Mouse (Mus musculus): ENCODE measurements around the gene Rnf13. TPM values are rescaled to one million over a fixed set of nuclear protein-coding genes. Genes with fewer than 3 reads are reported as not detected.

The Rnf13 gene
- total and polyA plus RNA-seq, 2 experiments from 2014 or later: 47.8 to 81.5 TPM

- ATAC-seq (ENCODE audit: insufficient read depth, low read depth) (no peak), DNase-seq (ENCODE audit: low spot score) (peak; percentile 5)
- H3K36me3 ChIP-seq (replicated peaks; ENCODE audit: control insufficient read depth, insufficient read depth, low read length): peaks cover 13% of the 10 kb centered on the region
- H3K9ac ChIP-seq (replicated peaks; ENCODE audit: low read depth, low read length): peak overlapping the region; percentile 87
- H3K27ac ChIP-seq (ENCODE audit: low read depth): peak overlapping the region; percentile 70
- H3K9me3 ChIP-seq (replicated peaks; ENCODE audit: control insufficient read depth, low read length): no peaks in the 10 kb centered on the region
- H3K27me3 ChIP-seq (ENCODE audit: control insufficient read depth, insufficient read depth, low read length): no peaks in the 10 kb centered on the region
- peaks cover 13% of the 10 kb centered on the region; the same call in 1 of the 2 replicates for H3K4me1 ChIP-seq (ENCODE audit: control insufficient read depth, insufficient read depth)
- H3K4me2 ChIP-seq (ENCODE audit: low read depth, low read length): peak overlapping the region; percentile 88
- no peak for TF ChIP-seq CTCF (IDR thresholded peaks at IDR 0.05; ENCODE audit: low read depth)
- no peak for TF ChIP-seq EP300 (IDR thresholded peaks at IDR 0.05; ENCODE audit: low read depth)
- peak overlapping the region; percentile 96 for H3K4me3 ChIP-seq (ENCODE audit: low read depth, low read length)
- 24% methylated on average over 11 of the region's 11 CpGs for WGBS
Measured at GRCm38 (mm10) chr3:57845786-57846661, 110.2 kb downstream of the Rnf13 start.

- no peaks in the 10 kb centered on the region for H3K27me3 ChIP-seq (ENCODE audit: control insufficient read depth, insufficient read depth, low read length)
- peak overlapping the region; percentile 85 for H3K27ac ChIP-seq (ENCODE audit: low read depth)
- peak overlapping the region; percentile 87 for H3K9ac ChIP-seq (replicated peaks; ENCODE audit: low read depth, low read length)
- peaks cover 7% of the 10 kb centered on the region; the same call in 1 of the 2 replicates for H3K36me3 ChIP-seq (replicated peaks; ENCODE audit: control insufficient read depth, insufficient read depth, low read length)
- H3K9me3 ChIP-seq (replicated peaks; ENCODE audit: control insufficient read depth, low read length): no peaks in the 10 kb centered on the region
- H3K4me3 ChIP-seq (ENCODE audit: low read depth, low read length): peak overlapping the region; percentile 96
- no peak for ATAC-seq (ENCODE audit: insufficient read depth, low read depth)
- WGBS: 5% methylated on average over 9 of the region's 9 CpGs
- DNase-seq (ENCODE audit: low spot score): peak; percentile 45
- H3K4me2 ChIP-seq (ENCODE audit: low read depth, low read length): peak overlapping the region; percentile 88
- TF ChIP-seq CTCF (IDR thresholded peaks at IDR 0.05; ENCODE audit: low read depth): no peak
- no peak for TF ChIP-seq EP300 (IDR thresholded peaks at IDR 0.05; ENCODE audit: low read depth)
- peaks cover 13% of the 10 kb centered on the region; the same call in 1 of the 2 replicates for H3K4me1 ChIP-seq (ENCODE audit: control insufficient read depth, insufficient read depth)
Measured at GRCm38 (mm10) chr3:57846662-57846911, 110.7 kb downstream of the Rnf13 start.

GRCm38 (mm10) chr3:57846912-57847759, 111.3 kb downstream of the Rnf13 start:
- Histone ChIP-seq H3K27ac (ENCODE audit: low read depth) (peak overlapping the region; percentile 85), H3K4me2 (ENCODE audit: low read depth, low read length) (peak overlapping the region; percentile 88), H3K9ac (replicated peaks; ENCODE audit: low read depth, low read length) (peak overlapping the region; percentile 87), H3K4me3 (ENCODE audit: low read depth, low read length) (peak overlapping the region; percentile 96), H3K9me3 (replicated peaks; ENCODE audit: control insufficient read depth, low read length) (no peaks in the 10 kb centered on the region), H3K27me3 (ENCODE audit: control insufficient read depth, insufficient read depth, low read length) (no peaks in the 10 kb centered on the region), H3K4me1 (ENCODE audit: control insufficient read depth, insufficient read depth) (peaks cover 13% of the 10 kb centered on the region; the same call in 1 of the 2 replicates), H3K36me3 (replicated peaks; ENCODE audit: control insufficient read depth, insufficient read depth, low read length) (peaks cover 6% of the 10 kb centered on the region; the same call in 1 of the 2 replicates)
- TF ChIP-seq EP300 (IDR thresholded peaks at IDR 0.05; ENCODE audit: low read depth) (no peak), CTCF (IDR thresholded peaks at IDR 0.05; ENCODE audit: low read depth) (no peak)
- DNase-seq (ENCODE audit: low spot score) (peak; percentile 64), ATAC-seq (ENCODE audit: insufficient read depth, low read depth) (peak; percentile 86)
- WGBS: under 1% methylated on average over 57 of the region's 104 CpGs

- Histone ChIP-seq H3K4me2 (ENCODE audit: low read depth, low read length) (peak within 1 kb of the TSS; percentile 88), H3K27me3 (ENCODE audit: control insufficient read depth, insufficient read depth, low read length) (no peaks in the 10 kb centered on the region), H3K4me1 (ENCODE audit: control insufficient read depth, insufficient read depth) (peaks cover 13% of the 10 kb centered on the region; the same call in 1 of the 2 replicates), H3K4me3 (ENCODE audit: low read depth, low read length) (peak within 1 kb of the TSS; percentile 96), H3K27ac (ENCODE audit: low read depth) (peak within 1 kb of the TSS; percentile 85), H3K36me3 (replicated peaks; ENCODE audit: control insufficient read depth, insufficient read depth, low read length) (peaks cover 6% of the 10 kb centered on the region; the same call in 1 of the 2 replicates), H3K9me3 (replicated peaks; ENCODE audit: control insufficient read depth, low read length) (no peaks in the 10 kb centered on the region), H3K9ac (replicated peaks; ENCODE audit: low read depth, low read length) (peak within 1 kb of the TSS; percentile 87)
- TF ChIP-seq CTCF (IDR thresholded peaks at IDR 0.05; ENCODE audit: low read depth): no peak
- TF ChIP-seq EP300 (IDR thresholded peaks at IDR 0.05; ENCODE audit: low read depth): no peak
- DNase-seq (ENCODE audit: low spot score) (peak; percentile 29), ATAC-seq (ENCODE audit: insufficient read depth, low read depth) (peak; percentile 78)
- WGBS: 1% methylated on average over 30 of the region's 52 CpGs
Measured at GRCm38 (mm10) chr3:57847760-57848185, 111.9 kb downstream of the Rnf13 start, which contains the start of gene Pfn2. Pfn2 (minus strand) TSS chr3:57848079.

GRCm38 (mm10) chr3:57882945-57883344, 147.1 kb downstream of the Rnf13 start:
- Histone ChIP-seq H3K36me3 (replicated peaks; ENCODE audit: control insufficient read depth, insufficient read depth, low read length) (no peaks in the 10 kb centered on the region), H3K4me2 (ENCODE audit: low read depth, low read length) (no peak overlapping the region), H3K4me3 (ENCODE audit: low read depth, low read length) (no peak overlapping the region), H3K27ac (ENCODE audit: low read depth) (no peak overlapping the region), H3K9ac (replicated peaks; ENCODE audit: low read depth, low read length) (no peak overlapping the region), H3K9me3 (replicated peaks; ENCODE audit: control insufficient read depth, low read length) (0 out of 2 replicates have a peak, but pooled peaks cover 3% of the 10 kb centered on the region), H3K27me3 (ENCODE audit: control insufficient read depth, insufficient read depth, low read length) (no peaks in the 10 kb centered on the region), H3K4me1 (ENCODE audit: control insufficient read depth, insufficient read depth) (no peaks in the 10 kb centered on the region)
- 61% methylated on average over 3 of the region's 3 CpGs for WGBS
- TF ChIP-seq EP300 (IDR thresholded peaks at IDR 0.05; ENCODE audit: low read depth): no peak
- TF ChIP-seq CTCF (IDR thresholded peaks at IDR 0.05; ENCODE audit: low read depth): no peak
- DNase-seq (ENCODE audit: low spot score): no peak
- no peak for ATAC-seq (ENCODE audit: insufficient read depth, low read depth)

Other genes with a start within 250 kb of the Rnf13 start
- gene Wwtr1, start 160.2 kb upstream of the Rnf13 start, total RNA-seq (2014; rRNA removed; ENCODE audit: low replicate concordance): 88.9 and 90.9 TPM in 2 replicates
- 24.9 and 26.1 TPM in 2 replicates for gene Wwtr1, start 160.2 kb upstream of the Rnf13 start, polyA plus RNA-seq (2015; fragmentation: Nextera tagmentation; extraction: Ambion mirVana)
- 18.3 and 70.3 TPM in 2 replicates for gene Commd2, start 84.3 kb upstream of the Rnf13 start, total RNA-seq (2014; rRNA removed; ENCODE audit: low replicate concordance)
- gene Commd2, start 84.3 kb upstream of the Rnf13 start, polyA plus RNA-seq (2015; fragmentation: Nextera tagmentation; extraction: Ambion mirVana): 53.9 and 55.2 TPM in 2 replicates
- gene Ankub1, start 43.3 kb upstream of the Rnf13 start, total RNA-seq (2014; rRNA removed; ENCODE audit: low replicate concordance): not detected in 2 replicates
- not detected in 2 replicates for gene Ankub1, start 43.3 kb upstream of the Rnf13 start, polyA plus RNA-seq (2015; fragmentation: Nextera tagmentation; extraction: Ambion mirVana)
- 25.4 and 27.9 TPM in 2 replicates for gene Pfn2, start 112.0 kb downstream of the Rnf13 start, total RNA-seq (2014; rRNA removed; ENCODE audit: low replicate concordance)
- gene Pfn2, start 112.0 kb downstream of the Rnf13 start, polyA plus RNA-seq (2015; fragmentation: Nextera tagmentation; extraction: Ambion mirVana): 38.5 and 40.6 TPM in 2 replicates

Data from heart, postnatal 0 days (tissue).